Mouse (Mus musculus): ENCODE results near the gene Gm13199.

Gene Gm13199

DNA sequence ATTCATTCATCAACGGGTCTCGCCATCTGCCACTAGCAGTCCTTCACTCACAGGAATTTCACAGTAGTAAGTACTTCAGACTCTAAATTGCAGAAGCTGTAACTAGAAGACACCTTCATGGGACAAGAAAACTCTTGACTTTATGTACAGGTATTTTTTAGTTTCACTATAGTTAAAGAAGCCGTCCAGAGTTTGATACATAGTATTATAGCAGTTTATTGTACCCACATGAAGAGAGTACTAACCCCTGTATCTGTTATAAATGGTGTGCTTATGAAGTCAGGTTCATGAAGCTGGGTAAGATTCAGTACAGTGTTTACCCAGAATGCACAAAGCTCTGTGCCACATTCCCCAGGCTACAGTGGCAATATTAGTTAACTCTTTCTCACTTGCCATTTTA is at the start of gene Gm13199:
Gm13199 (minus strand) TSS at position 101 of the 400 bp plus-strand sequence.
- DNase-seq (ENCODE audit: low spot score in 2 of 2), result no peak

- no peak for DNase-seq (ENCODE audit: low spot score in 2 of 2)
Observed at GRCm38 (mm10) chr2:5911282-5911965, 48.7 kb upstream of the Gm13199 start.

DNA sequence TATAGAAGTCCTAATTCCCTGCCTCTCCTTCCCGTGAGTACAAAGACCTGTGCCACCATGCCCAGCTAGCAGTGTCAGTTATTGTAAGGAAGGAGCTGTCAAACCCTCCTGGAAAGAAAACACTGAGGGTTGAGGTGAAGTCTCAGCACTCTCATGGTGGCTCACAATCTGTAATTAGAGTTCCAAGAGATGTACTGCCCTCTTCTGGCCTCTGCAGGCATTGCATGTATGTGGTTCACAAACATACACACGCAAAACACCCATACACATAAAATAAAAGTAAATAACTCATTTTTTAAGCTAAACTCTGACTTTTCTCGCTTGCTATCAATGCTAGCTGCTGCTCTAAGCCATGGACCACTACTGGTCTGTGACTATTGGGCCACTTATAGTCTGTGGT is 43.9 kb upstream of the Gm13199 start:
- DNase-seq (ENCODE audit: low spot score in 2 of 2), result no peak

GRCm38 (mm10) chr2:5906092-5906491 is 43.4 kb upstream of the Gm13199 start:
- peak in 1 of 2 experiments; percentile 29 for DNase-seq (ENCODE audit: low spot score in 2 of 2)

- no peak for DNase-seq (ENCODE audit: low spot score in 2 of 2)
Observed at GRCm38 (mm10) chr2:5900145-5900544, 37.4 kb upstream of the Gm13199 start.

DNA sequence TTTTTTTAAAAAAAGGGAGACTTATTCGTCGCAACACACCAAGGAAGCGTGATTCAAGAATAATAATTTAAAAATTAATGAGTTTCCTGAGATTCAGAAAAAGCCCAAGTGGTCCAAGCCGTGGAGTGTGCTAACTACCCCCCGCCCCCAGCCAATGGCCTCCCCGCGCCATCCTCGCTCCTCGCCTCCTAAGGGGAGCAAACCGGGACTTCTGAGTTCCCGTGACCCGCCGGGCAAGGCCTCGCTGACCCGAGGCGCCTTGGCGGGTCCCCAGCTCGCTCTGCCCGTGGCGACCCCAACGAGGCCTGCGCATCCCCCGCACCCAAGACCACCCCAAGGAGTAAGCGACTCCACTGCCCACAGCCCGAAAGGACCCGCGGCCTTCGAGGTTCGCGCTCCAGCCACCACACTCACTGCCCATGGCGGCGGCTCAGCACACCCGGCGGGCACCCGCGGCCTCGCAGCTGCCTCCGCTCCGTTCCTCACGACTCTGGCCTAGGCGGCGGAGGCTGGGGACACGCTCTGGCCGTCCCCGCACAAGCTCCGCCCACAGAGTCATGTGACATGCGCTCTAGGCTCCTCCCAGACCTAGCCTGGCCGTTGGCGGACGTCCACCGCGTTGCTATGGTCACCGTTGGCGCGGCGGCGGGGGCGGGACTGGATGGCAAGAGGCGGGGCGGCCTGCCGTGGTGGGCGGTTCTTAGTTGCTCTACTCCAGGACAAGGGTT is 32.3 kb upstream of the Gm13199 start, which contains the start of gene Sec61a2:
Sec61a2 (minus strand) TSS at position 590 of the 728 bp plus-strand sequence.
- DNase-seq (ENCODE audit: low spot score in 2 of 2), result peak; percentile 98 to 99

DNA sequence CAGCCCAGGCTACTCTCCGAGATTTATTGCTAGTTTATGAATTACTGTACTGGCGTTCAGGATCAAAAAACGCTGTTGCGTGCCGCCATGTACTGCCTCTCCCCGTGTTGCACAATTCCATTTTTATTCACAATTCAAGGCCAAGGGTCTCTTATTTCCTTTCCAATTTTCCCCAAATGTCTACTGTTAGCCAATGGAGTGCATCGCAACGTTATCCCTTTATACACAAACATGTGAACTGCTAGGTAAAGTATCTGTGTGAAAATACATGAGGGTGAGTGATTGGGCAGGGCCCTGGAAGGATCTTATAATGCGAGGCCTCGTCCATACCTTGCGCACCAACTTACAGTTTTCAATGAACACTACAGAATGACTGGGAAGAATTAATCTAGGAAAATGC is 31.6 kb upstream of the Gm13199 start:
- no peak for DNase-seq (ENCODE audit: low spot score in 2 of 2)

DNA sequence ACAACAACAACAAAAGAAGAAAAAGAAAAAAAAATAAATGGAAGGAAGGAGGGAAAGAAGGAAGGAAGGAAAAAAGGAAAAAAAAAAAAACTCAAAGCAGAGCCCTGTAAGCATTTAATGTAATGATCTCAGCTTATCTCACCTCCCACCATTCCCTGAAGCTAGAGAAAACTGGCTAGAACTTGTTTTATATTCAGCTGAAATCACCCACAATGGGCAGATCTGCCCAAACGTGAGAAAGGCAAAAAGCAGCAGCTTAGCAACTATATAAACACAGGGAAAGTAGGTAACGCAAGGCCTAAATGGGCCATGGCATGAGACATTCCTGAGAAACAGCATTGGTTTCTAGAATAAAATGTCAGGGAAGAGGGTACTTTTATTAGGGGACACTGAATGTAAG is 26.7 kb upstream of the Gm13199 start:
- peak in 1 of 2 experiments; percentile 48 for DNase-seq (ENCODE audit: low spot score in 2 of 2)

DNA sequence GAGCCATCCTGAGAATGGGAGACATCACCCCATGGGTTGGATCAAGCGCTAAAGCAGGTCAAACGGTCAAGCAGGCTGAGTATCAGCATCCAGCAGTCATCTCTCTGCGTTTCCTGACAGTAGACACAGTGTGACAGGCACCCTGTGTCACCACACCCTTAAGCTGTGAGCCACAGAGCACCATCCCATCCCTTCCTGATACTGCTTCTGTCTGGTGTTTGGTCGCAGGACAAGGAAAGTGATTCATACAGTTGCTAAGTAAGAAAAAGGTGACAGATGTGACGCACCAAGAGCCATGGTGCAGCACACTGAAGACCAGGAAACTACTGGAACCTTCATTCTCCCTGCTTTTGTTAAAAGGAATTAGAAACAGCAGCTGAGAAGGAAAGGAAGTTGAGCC is 26.1 kb upstream of the Gm13199 start:
- DNase-seq (ENCODE audit: low spot score in 2 of 2), result no peak

DNA sequence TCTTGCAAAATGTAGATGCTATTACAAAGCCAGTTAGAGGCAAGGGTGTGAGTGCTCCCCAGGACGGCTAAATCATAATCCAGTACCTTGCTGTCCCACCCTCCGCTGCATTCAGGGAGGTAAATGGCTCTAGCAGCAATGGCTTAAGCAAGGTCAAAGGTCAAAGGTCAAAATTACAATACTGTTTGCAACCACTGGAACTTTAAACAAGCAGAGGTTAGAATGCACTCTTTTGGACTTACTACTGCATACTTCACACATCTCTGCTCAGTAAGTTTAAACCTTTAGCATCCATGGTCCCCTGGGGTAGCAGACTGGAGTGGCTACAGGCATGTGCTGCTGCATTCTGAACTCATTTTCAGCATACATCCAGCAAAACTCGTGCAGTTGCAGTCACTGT is 14.7 kb upstream of the Gm13199 start:
- DNase-seq (ENCODE audit: low spot score in 2 of 2), result no peak

GRCm38 (mm10) chr2:5869746-5870145 is 7.0 kb upstream of the Gm13199 start:
- no peak for DNase-seq (ENCODE audit: low spot score in 2 of 2)

- DNase-seq (ENCODE audit: low spot score in 2 of 2), result no peak
Observed at GRCm38 (mm10) chr2:5867681-5868080, 4.9 kb upstream of the Gm13199 start.

DNA sequence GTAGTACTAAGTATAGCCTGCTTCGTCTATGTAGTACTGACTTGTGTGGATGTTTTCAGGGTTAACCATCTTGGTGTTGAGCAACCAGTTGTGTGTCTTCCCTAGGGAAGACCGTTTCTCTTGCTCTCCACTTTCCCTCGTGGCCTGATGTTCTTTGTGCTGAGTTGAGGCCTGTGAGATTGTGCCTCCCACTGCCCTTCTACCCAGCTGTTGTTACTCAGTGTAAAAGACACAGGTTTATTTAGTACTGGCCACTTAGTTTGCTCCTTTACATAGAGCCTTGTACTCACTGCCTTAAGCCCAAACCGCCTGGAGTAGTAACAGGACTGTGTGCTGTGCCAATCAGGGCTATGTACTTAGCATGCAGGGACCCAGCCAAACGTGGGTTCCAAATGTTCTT is 10.9 kb downstream of the Gm13199 start:
- DNase-seq (ENCODE audit: low spot score in 2 of 2), result no peak

DNA sequence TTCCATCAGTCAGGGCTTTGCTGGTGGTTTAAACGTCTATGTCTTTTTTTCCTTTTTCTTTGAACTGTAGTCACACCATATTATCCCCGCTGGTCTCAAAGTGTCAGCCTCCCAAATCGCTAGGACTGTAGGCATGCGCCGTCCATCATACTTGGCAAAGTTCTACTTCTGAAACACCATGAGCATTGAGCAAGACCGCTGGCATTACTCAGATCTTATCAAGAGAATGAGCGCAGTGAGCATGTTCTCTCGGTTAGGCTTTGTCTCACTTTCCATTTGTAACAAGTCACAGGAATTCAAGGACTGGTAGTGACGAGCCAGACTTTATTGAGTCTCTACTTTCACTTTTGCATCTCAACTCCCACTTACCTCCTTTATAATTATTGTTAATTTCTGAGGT is 11.6 kb downstream of the Gm13199 start:
- no peak for DNase-seq (ENCODE audit: low spot score in 2 of 2)

DNA sequence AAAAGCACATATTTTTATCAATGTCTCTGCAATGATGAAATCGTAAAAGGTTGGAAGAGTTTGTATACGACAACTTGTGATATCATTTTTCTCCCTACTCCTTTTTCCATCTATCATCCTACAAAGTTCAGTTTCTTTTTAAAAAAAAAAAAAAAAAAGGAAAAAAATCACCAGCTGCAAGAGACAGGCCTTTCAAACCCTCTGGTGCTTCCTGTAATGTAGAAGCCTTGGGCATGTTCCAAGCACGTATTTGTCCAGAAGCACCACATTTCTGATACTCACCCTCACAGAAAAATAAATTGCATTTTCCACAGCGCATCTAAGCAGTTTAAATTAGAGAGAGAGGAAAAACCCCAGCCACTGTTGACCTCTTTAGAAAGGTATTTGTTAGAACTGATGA is 16.9 kb downstream of the Gm13199 start:
- DNase-seq (ENCODE audit: low spot score in 2 of 2), result no peak

GRCm38 (mm10) chr2:5844873-5845631 is 17.7 kb downstream of the Gm13199 start, which contains the start of the genes Nudt5 and Cdc123:
Gene Nudt5 (plus strand): TSS chr2:5845019.
Gene Cdc123 (minus strand): TSS chr2:5845164.
- peak; percentile 90 to 91 for DNase-seq (ENCODE audit: low spot score in 2 of 2)

DNA sequence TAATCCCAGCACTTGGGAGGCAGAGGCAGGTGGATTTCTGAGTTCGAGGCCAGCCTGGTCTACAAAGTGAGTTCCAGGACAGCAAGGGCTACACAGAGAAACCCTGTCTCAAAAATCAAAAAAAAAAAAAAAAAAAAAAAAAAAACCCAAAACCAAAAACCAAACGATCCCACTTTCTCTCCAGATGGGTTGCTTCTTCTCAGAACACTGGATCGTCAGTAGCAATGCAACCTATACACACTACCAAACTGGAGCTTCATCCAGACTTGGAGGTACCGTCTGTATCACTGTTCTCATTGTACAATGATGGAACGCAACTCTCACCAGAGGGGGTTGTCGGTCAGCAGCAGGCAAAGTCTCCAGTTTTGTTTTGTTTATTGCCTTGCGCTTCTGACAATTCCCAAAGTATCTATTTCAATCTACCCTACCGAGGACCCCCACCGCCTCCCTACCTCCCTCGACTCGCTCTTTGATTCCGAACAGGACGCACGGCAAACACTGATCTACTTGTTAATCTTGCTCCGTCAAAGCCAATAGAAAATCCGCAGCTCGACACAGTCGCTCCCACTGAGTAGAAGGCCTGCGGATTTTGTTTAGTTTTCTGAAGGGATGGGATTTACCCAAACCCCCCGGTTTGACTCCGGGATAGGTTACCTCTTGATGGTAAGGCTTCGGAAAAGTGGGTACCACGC is 18.4 kb downstream of the Gm13199 start:
- no peak for DNase-seq (ENCODE audit: low spot score in 2 of 2)

GRCm38 (mm10) chr2:5840815-5841214 is 21.9 kb downstream of the Gm13199 start:
- DNase-seq (ENCODE audit: low spot score in 2 of 2), result no peak

- DNase-seq (ENCODE audit: low spot score in 2 of 2), result no peak
Observed at GRCm38 (mm10) chr2:5825265-5825913, 37.3 kb downstream of the Gm13199 start.

GRCm38 (mm10) chr2:5824685-5825084 is 38.0 kb downstream of the Gm13199 start:
- DNase-seq (ENCODE audit: low spot score in 2 of 2), result no peak

DNA sequence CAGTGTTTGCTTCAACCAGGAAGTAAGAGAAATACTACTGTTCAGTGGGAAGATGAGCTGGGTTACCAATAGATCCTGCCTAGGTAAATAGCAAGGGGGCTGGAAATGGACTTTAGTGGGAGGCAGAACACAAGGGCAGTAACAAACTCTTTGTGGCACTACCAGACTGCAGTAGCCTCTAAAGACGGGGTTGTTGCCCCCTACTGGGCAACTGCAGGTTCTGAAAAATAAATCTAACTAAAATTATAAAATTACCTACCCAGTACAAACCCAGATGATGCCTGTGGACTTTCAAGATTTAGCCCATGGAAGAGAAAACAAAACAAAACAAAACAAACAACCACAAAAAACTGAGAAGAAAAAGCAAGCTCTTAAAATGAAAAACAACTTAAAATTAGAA is 38.5 kb downstream of the Gm13199 start:
- DNase-seq (ENCODE audit: low spot score in 2 of 2), result no peak
